Mouse (Mus musculus) liver, embryonic 15.5 days (tissue): Measurements from ENCODE around the gene Fancg. TPM values are rescaled to one million over a fixed set of nuclear protein-coding genes. Genes with fewer than 3 reads are reported as not detected.
"Not testable (repeated sequence)": the region's sequence is repeated elsewhere in the genome, so short reads cannot be mapped to it uniquely, and the experiment has no call there.

ENCODE experiments used
- ATAC-seq: fragments of 200-750 bp; cut with Nextera tagmentation; 2 replicates; pipeline ENCODE4 v1.8.0; 2017; ENCODE audit warnings: moderate number of reproducible peaks, mild to moderate bottlenecking, moderate library complexity; ENCODE audit not compliant: insufficient read depth
- H3K27ac ChIP-seq: fragments of 300-500 bp; sonication (generic); replicated peaks from 2 replicates; pipeline ENCODE4 v1.5.1; 2015; ENCODE audit warnings: mild to moderate bottlenecking, inconsistent platforms
- H3K27me3 ChIP-seq: fragments of 300-500 bp; sonication (generic); 2 replicates; pipeline ENCODE4 v1.6.1; 2015; ENCODE audit warnings: mild to moderate bottlenecking, inconsistent platforms
- H3K36me3 ChIP-seq: fragments of 300-500 bp; sonication (generic); replicated peaks from 2 replicates; pipeline ENCODE4 v1.6.1; 2015; ENCODE audit warnings: moderate library complexity, mild to moderate bottlenecking, inconsistent platforms
- H3K4me1 ChIP-seq: fragments of 300-500 bp; sonication (generic); replicated peaks from 2 replicates; pipeline ENCODE4 v1.6.1; 2015; ENCODE audit warnings: inconsistent platforms
- H3K4me2 ChIP-seq: fragments of 300-500 bp; sonication (generic); 2 replicates; pipeline ENCODE4 v1.6.1; 2015; ENCODE audit warnings: moderate library complexity, mild to moderate bottlenecking, inconsistent platforms
- H3K4me3 ChIP-seq: fragments of 300-500 bp; sonication (generic); replicated peaks from 2 replicates; pipeline ENCODE4 v1.5.1; 2015; ENCODE audit warnings: mild to moderate bottlenecking, inconsistent platforms
- H3K9ac ChIP-seq: fragments of 300-500 bp; sonication (generic); 2 replicates; pipeline ENCODE4 v1.6.1; 2015; ENCODE audit warnings: moderate library complexity, mild to moderate bottlenecking, inconsistent platforms
- H3K9me3 ChIP-seq: fragments of 300-500 bp; sonication (generic); replicated peaks from 2 replicates; pipeline ENCODE4 v1.6.1; 2016; ENCODE audit warnings: inconsistent platforms
- WGBS: fragments of 180-500 bp; shearing (Covaris S2); methylation state at CpG from one replicate; pipeline ENCODE4 v1.1.7; 2015; ENCODE audit warnings: mixed read lengths; ENCODE audit not compliant: insufficient replicate concordance; 5-methylcytosine and 5-hydroxymethylcytosine counted together
- polyA plus RNA-seq: library from polyadenylated mRNA; unstranded; fragments of >200 nt; fragmentation: Nextera tagmentation; extraction: Ambion mirVana; gene quantifications from 2 replicates; pipeline ENCODE4 v1.2.1, GENCODE M21; 2015

Fancg gene
- polyA plus RNA-seq, 1 experiment from 2014 or later: 10.4 TPM

DNA sequence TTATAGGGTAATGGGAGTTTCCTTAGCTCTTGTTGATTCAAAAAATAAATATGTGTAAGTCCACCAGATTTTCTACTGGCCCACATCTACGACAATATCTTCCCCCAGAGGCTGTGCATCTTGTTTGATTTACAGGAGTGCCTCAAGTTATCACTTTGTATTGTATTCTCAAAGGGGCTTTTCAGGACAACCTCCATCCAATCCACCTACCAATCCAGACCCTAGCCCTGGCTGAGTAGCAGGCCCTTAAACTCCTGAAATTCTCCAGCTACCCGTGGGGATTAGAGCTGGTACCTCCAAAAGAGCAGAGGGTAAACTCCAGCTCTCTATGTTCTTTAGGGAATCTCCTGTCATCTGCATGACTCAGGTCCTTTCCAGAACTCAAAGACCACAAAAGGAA lies 12.3 kb downstream of the Fancg start:
- Histone ChIP-seq H3K36me3 (peaks cover 42% of the 10 kb centered on the region), H3K27me3 (no peaks in the 10 kb centered on the region), H3K4me3 (peak overlapping the region; percentile 96), H3K4me2 (peak overlapping the region; percentile 74), H3K9me3 (no peaks in the 10 kb centered on the region), H3K27ac (peak overlapping the region; percentile 38; the same call in 1 of the 2 replicates), H3K9ac (peak overlapping the region; percentile 95; the same call in 1 of the 2 replicates), H3K4me1 (peaks cover 32% of the 10 kb centered on the region)
- ATAC-seq: no peak
- WGBS: 46% methylated on average over 2 of the region's 2 CpGs

DNA sequence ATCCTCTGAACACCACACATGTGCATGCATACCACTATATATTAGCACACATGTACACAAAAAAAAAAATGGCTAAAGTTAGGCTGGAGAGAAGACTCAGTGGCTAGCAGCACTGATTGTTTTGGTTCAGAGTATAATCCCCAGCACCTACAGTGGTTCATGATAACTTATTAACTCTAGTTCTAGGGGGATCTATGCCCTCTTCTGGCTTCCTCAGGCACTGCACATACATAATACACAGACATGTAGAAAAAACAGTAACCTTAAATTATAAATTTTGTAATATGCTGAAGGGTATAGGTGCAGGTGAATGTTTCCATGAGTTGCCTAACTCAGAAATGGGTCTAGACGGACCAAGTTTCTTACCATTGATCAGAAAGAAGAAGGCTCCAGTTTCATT lies 22.0 kb downstream of the Fancg start:
- Histone ChIP-seq H3K4me3 (no peak overlapping the region), H3K27me3 (no peaks in the 10 kb centered on the region), H3K9ac (no peak overlapping the region), H3K36me3 (peaks cover 98% of the 10 kb centered on the region), H3K4me2 (no peak overlapping the region), H3K27ac (no peak overlapping the region), H3K4me1 (no peaks in the 10 kb centered on the region), H3K9me3 (no peaks in the 10 kb centered on the region)
- no peak for ATAC-seq
- 67% methylated on average over 1 of the region's 1 CpGs for WGBS

- H3K9me3 ChIP-seq, ATAC-seq, H3K4me1 ChIP-seq, H3K4me2 ChIP-seq, H3K27me3 ChIP-seq, H3K9ac ChIP-seq, H3K4me3 ChIP-seq, H3K27ac ChIP-seq: not testable (repeated sequence)
- 76% methylated on average over 8 of the region's 8 CpGs for WGBS
- peaks cover 69% of the 10 kb centered on the region for H3K36me3 ChIP-seq
Measured at GRCm38 (mm10) chr4:42980467-42980866, 29.8 kb downstream of the Fancg start.

DNA sequence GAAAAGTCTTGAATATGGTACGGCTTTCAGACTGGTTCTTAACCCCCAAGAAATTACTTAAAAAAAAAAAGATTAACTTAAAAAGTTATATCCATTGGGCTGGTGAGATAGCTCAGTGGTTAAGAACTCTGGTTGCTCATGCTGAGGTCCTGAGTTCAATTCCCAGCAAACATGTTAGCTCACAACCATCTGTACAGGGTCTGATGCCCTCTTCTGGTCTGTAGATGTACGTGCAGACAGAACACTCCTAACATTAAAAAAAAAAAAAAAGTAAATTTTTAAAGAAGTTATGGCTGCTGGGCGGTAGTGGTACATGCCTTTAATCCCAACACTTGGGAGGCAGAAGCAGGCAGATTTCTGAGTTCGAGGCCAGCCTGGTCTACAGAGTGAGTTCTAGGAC lies 32.2 kb downstream of the Fancg start:
- 71% methylated on average over 4 of the region's 4 CpGs for WGBS
- H3K4me2 ChIP-seq: no peak overlapping the region
- H3K27ac ChIP-seq: no peak overlapping the region
- peaks cover 45% of the 10 kb centered on the region for H3K36me3 ChIP-seq
- H3K4me3 ChIP-seq: no peak overlapping the region
- H3K9ac ChIP-seq: no peak overlapping the region
- no peaks in the 10 kb centered on the region for H3K9me3 ChIP-seq
- ATAC-seq: no peak
- no peaks in the 10 kb centered on the region for H3K4me1 ChIP-seq
- no peaks in the 10 kb centered on the region for H3K27me3 ChIP-seq

DNA sequence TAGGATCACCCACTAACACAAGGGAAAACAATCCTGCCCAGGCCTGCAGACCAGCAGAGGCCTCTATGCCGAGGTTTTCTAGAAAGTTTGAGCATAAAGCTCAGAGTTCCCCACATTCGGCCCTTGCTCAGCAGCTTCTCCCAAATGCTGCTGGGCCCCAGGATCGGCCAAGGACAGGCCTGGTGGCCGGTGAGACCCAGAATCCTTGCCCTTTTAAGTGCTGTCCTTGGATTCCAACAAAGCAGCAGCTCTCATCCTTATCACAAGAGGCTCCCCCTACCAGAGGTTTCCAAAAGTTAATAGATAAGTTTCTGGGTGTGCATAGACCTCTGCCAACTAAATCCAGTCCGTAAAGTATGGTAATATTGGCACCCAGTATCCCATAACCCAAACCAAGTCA lies 36.4 kb downstream of the Fancg start:
- Histone ChIP-seq H3K9ac (no peak overlapping the region), H3K9me3 (no peaks in the 10 kb centered on the region), H3K27ac (no peak overlapping the region), H3K4me3 (no peak overlapping the region), H3K27me3 (no peaks in the 10 kb centered on the region), H3K4me2 (no peak overlapping the region), H3K36me3 (peaks cover 8% of the 10 kb centered on the region), H3K4me1 (no peaks in the 10 kb centered on the region)
- ATAC-seq: no peak
- WGBS: 65% methylated on average over 5 of the region's 5 CpGs

DNA sequence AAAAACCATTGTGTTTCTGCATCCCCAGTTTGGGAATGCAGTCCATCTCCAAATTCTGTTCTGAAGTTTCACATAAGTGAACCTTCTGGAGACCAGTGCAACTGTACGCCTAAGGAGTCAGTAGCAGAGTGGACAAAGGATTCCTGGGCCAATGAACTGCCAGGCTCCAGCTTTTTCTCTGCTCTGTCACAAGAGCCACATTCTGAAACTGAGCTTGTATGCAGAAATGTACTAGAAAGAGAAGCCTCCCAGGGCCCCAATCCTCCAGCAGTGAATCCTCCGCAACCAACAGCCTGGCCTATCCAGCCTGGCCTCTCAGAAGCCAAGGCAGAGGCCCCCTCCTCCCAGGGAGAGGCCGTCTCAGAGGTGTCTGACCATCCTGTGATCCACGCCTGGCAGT lies 37.4 kb downstream of the Fancg start:
- Histone ChIP-seq H3K36me3 (no peaks in the 10 kb centered on the region), H3K4me3 (no peak overlapping the region), H3K27me3 (no peaks in the 10 kb centered on the region), H3K4me2 (no peak overlapping the region), H3K27ac (no peak overlapping the region), H3K9ac (no peak overlapping the region), H3K9me3 (no peaks in the 10 kb centered on the region), H3K4me1 (no peaks in the 10 kb centered on the region)
- 63% methylated on average over 4 of the region's 4 CpGs for WGBS
- ATAC-seq: no peak

- Histone ChIP-seq H3K4me2 (no peak within 1 kb of the TSS), H3K9me3 (no peaks in the 10 kb centered on the region), H3K27me3 (peaks cover 9% of the 10 kb centered on the region), H3K4me3 (no peak within 1 kb of the TSS), H3K27ac (no peak within 1 kb of the TSS), H3K4me1 (peaks cover 7% of the 10 kb centered on the region), H3K9ac (no peak within 1 kb of the TSS), H3K36me3 (no peaks in the 10 kb centered on the region)
- WGBS: 48% methylated on average over 4 of the region's 4 CpGs
- ATAC-seq: no peak
Measured at GRCm38 (mm10) chr4:42969304-42969703, 41.0 kb downstream of the Fancg start, which contains the start of gene 1700022I11Rik. Gene 1700022I11Rik (plus strand): TSS chr4:42969604.

GRCm38 (mm10) chr4:42965039-42965719 lies 45.1 kb downstream of the Fancg start:
- Histone ChIP-seq H3K9me3 (no peaks in the 10 kb centered on the region), H3K36me3 (no peaks in the 10 kb centered on the region), H3K4me1 (peaks cover 7% of the 10 kb centered on the region), H3K4me3 (no peak overlapping the region; the same call in 1 of the 2 replicates), H3K27ac (no peak overlapping the region), H3K27me3 (peaks cover 17% of the 10 kb centered on the region), H3K9ac (no peak overlapping the region), H3K4me2 (peak overlapping the region; percentile 43)
- 11% methylated on average over 12 of the region's 12 CpGs for WGBS
- no peak for ATAC-seq

- Histone ChIP-seq H3K27ac (no peak overlapping the region), H3K9ac (no peak overlapping the region), H3K27me3 (peaks cover 17% of the 10 kb centered on the region), H3K9me3 (no peaks in the 10 kb centered on the region), H3K4me3 (no peak overlapping the region), H3K4me2 (no peak overlapping the region), H3K4me1 (peaks cover 7% of the 10 kb centered on the region), H3K36me3 (no peaks in the 10 kb centered on the region)
- ATAC-seq: no peak
- 84% methylated on average over 2 of the region's 2 CpGs for WGBS
Measured at GRCm38 (mm10) chr4:42963480-42963879, 46.8 kb downstream of the Fancg start.

DNA sequence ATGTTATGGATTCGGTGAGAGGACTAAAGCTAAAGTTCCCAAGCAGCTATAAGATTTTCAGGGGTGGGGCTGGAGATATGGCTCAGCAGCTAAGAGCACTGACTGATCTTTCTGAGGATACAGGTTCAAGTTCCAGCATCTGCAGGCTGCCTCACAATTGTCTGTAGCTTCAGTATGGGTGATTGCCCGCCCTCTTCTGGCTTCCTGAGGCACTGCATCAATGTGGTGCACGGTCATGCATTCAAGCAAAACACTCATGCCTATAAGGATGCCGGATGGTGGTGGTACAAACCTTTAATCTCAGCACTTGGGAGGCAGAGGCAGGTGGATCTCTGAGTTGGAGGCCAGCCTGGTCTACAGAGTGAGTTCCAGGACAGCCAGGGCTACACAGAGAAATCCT lies 48.7 kb downstream of the Fancg start:
- Histone ChIP-seq H3K36me3 (no peaks in the 10 kb centered on the region), H3K9ac (no peak overlapping the region), H3K27me3 (peaks cover 17% of the 10 kb centered on the region), H3K4me3 (no peak overlapping the region), H3K4me2 (no peak overlapping the region), H3K9me3 (no peaks in the 10 kb centered on the region), H3K4me1 (peaks cover 7% of the 10 kb centered on the region), H3K27ac (no peak overlapping the region)
- ATAC-seq: no peak
- WGBS: 15% methylated on average over 4 of the region's 4 CpGs

DNA sequence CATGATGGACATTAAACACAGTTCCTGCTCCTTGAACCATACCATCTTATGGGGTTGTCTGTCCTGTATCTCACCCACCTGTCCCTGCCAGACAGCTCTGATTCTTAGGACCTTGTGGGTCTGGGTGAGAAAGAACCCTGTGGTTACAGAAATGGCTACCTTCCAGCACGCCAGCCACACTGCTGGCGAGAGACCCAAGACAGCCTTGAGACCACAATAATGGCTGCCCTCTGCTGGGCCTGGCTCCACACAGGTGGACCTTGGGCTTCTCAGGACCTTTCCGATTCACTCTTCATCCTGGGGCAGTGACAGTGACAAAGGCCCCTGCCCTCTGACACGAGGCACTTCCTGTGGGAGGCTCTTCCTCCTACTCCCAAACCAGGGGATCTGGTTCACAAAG lies 50.9 kb downstream of the Fancg start:
- H3K4me3 ChIP-seq: no peak overlapping the region
- ATAC-seq: no peak
- no peak overlapping the region for H3K27ac ChIP-seq
- no peak overlapping the region for H3K4me2 ChIP-seq
- H3K9me3 ChIP-seq: no peaks in the 10 kb centered on the region
- H3K9ac ChIP-seq: no peak overlapping the region
- WGBS: 44% methylated on average over 4 of the region's 4 CpGs
- H3K36me3 ChIP-seq: no peaks in the 10 kb centered on the region
- peaks cover 8% of the 10 kb centered on the region for H3K27me3 ChIP-seq
- no peaks in the 10 kb centered on the region for H3K4me1 ChIP-seq

- WGBS: 55% methylated on average over 8 of the region's 8 CpGs
- H3K36me3 ChIP-seq: no peaks in the 10 kb centered on the region
- peaks cover 4% of the 10 kb centered on the region; the same call in 1 of the 2 replicates for H3K27me3 ChIP-seq
- no peaks in the 10 kb centered on the region; the same call in 1 of the 2 replicates for H3K4me1 ChIP-seq
- no peak overlapping the region for H3K9ac ChIP-seq
- no peak for ATAC-seq
- H3K27ac ChIP-seq: no peak overlapping the region
- no peaks in the 10 kb centered on the region for H3K9me3 ChIP-seq
- no peak overlapping the region for H3K4me3 ChIP-seq
- no peak overlapping the region for H3K4me2 ChIP-seq
Measured at GRCm38 (mm10) chr4:42958942-42959341, 51.4 kb downstream of the Fancg start.
